Mouse (Mus musculus) cortical plate, adult 2 months (tissue): ENCODE measurements around the gene Spin4.

ENCODE experiments used
- CTCF ChIP-seq: fragments of 200-500 bp; IDR thresholded peaks from 2 replicates; pipeline ENCODE4 v1.5.1; 2011; ENCODE audit warnings: mild to moderate bottlenecking, control low read depth, low read length; ENCODE audit not compliant: insufficient read depth; ENCODE audit errors: extremely low read depth
- POLR2A ChIP-seq: fragments of 200-500 bp; IDR thresholded peaks from 2 replicates; pipeline ENCODE4 v1.6.1; 2011; ENCODE audit warnings: mild to moderate bottlenecking, low read length, control low read depth; ENCODE audit not compliant: insufficient read depth; ENCODE audit errors: extremely low read depth

- TF ChIP-seq CTCF (no peak), POLR2A (peak; percentile 55; the same call in 1 of the 2 replicates)
Measured at GRCm38 (mm10) chrX:95026361-95026892, at the start of gene Spin4.
